Mouse (Mus musculus) liver, adult 2 months (tissue): ENCODE measurements around the gene Syt9.

Experiments used
- CTCF ChIP-seq: fragments of 200-500 bp; IDR thresholded peaks from 2 replicates; pipeline ENCODE4 v1.5.1; 2011; ENCODE audit warnings: low read depth, low read length, control low read depth
- POLR2A ChIP-seq: fragments of 200-500 bp; IDR thresholded peaks from 2 replicates; pipeline ENCODE4 v1.6.1; 2011; ENCODE audit warnings: low read length, control low read depth; ENCODE audit not compliant: insufficient read depth; ENCODE audit errors: extremely low read depth

DNA sequence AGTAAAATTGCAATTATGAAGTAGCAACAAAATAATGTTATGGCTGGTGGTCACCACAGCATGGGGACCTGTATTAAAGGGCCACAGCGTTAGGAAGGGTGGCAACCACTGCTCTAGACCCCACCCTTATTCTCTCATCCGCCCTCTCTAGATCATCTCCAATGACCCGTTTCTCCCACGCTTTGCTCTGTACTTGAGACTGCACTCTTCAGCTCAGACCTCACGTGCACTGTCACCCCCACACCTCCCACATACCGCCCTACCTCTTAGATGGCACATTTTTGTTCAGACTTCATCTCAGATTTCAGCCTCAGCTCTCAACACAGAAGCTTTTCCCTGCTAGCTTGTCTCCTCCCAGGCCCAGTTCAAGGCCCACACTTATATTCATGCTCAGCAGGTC lies 150.9 kb downstream of the Syt9 start:
- no peak for TF ChIP-seq CTCF
- TF ChIP-seq POLR2A, result no peak
